Mouse (Mus musculus): ENCODE measurements around the gene Cyp4a29. TPM values are rescaled to one million over a fixed set of nuclear protein-coding genes. Genes with fewer than 3 reads are reported as not detected.

Cyp4a29 gene
- polyA plus RNA-seq (2017; shearing (Covaris generic)): not detected

GRCm38 (mm10) chr4:115241784-115242183 is at the start of gene Cyp4a29:
Cyp4a29 (plus strand) TSS chr4:115242084.

GRCm38 (mm10) chr4:115298746-115299145 is 56.9 kb downstream of the Cyp4a29 start, which contains the start of gene Cyp4a12a:
Cyp4a12a (plus strand) TSS chr4:115299046.

Other genes with a start within 250 kb of the Cyp4a29 start
- 0.47 TPM for gene Stil, start 241.9 kb upstream of the Cyp4a29 start, polyA plus RNA-seq (2017; shearing (Covaris generic))
- not detected for gene Tal1, start 185.7 kb upstream of the Cyp4a29 start, polyA plus RNA-seq (2017; shearing (Covaris generic))
- not detected for gene Pdzk1ip1, start 153.4 kb upstream of the Cyp4a29 start, polyA plus RNA-seq (2017; shearing (Covaris generic))
- not detected for gene Cyp4x1, start 107.8 kb upstream of the Cyp4a29 start, polyA plus RNA-seq (2017; shearing (Covaris generic))
- not detected for gene Cyp4a12a, start 57.0 kb downstream of the Cyp4a29 start, polyA plus RNA-seq (2017; shearing (Covaris generic))
- gene Cyp4a12b, start 169.5 kb downstream of the Cyp4a29 start, polyA plus RNA-seq (2017; shearing (Covaris generic)): not detected
- gene Cyp4a30b, start 210.5 kb downstream of the Cyp4a29 start, polyA plus RNA-seq (2017; shearing (Covaris generic)): not detected